In genomic region chr4:139297566-139297965, GRCm38 (mm10) we compare ENCODE assay signal across 9 mouse cellular contexts. TPM values are rescaled to one million over a fixed set of nuclear protein-coding genes. Genes with fewer than 3 reads are reported as not detected.
DNase-seq lines count a peak whose midpoint lies in the region; ATAC-seq and TF ChIP-seq lines count a peak whose summit lies in the region.
"Had no signal": no experiment of that assay in that cellular context is flagged by ENCODE, and none has a peak within 500 bp of the region (broad histone marks: within the 10 kb centered on the region; RNA-seq: fewer than 3 reads in every experiment).

No protein-coding gene starts in this region.

- peak; percentile 54 for TF ChIP-seq CTCF in heart, adult 2 months (IDR thresholded peaks at IDR 0.05)

- peaks cover 1% of the 10 kb centered on the region; the same call in 1 of the 2 replicates for H3K4me1 ChIP-seq in heart, adult 2 months (ENCODE audit: control insufficient read depth, insufficient read depth, low read length)

- intact Hi-C loops in heart, adult 2 months (cut with DNase I), result no loop called here
- intact Hi-C loops in heart, postnatal 25 days (cut with DNase I), result no loop called here

- TF ChIP-seq EP300 in heart, adult 2 months (IDR thresholded peaks at IDR 0.05; ENCODE audit: insufficient read depth, low read depth, low read length), result peak; percentile 87

- WGBS in heart, adult 2 months, result 68% methylated on average over 4 of the region's 4 CpGs

- H3K9ac ChIP-seq in heart, adult 2 months (ENCODE audit: low read depth, low read length), result no peak overlapping the region
- H3K9ac ChIP-seq: limb, embryonic 12.5 days had no signal

- no peak overlapping the region for H3K27ac ChIP-seq in heart, adult 2 months
- H3K27ac ChIP-seq: limb, embryonic 12.5 days had no signal

- ATAC-seq in CD4-positive, CD25-positive, alpha-beta regulatory T cell, adult 4 months, result no peak

- no peak for TF ChIP-seq POLR2A in heart, adult 2 months (IDR thresholded peaks at IDR 0.05; ENCODE audit: insufficient read depth, low read depth, low read length)

- peak; percentile 62 to 76 for DNase-seq in heart, adult 2 months
- DNase-seq in heart, postnatal 25 days (ENCODE audit: low spot score), result no peak
- DNase-seq in right cerebral cortex, postnatal 14 days, result peak; percentile 67
- no peak for DNase-seq in right cerebral cortex, adult 18-20 months
- peak; percentile 51 for DNase-seq in gastrocnemius, postnatal 25 days
- peak; percentile 50 for DNase-seq in lung, postnatal 25 days (ENCODE audit: low spot score)
- no peak for DNase-seq in spleen, postnatal 36 days (ENCODE audit: low spot score in 2 of 2)

- no peak overlapping the region for H3K4me3 ChIP-seq in heart, adult 2 months
- H3K4me3 ChIP-seq: limb, embryonic 12.5 days had no signal

- no peaks in the 10 kb centered on the region for H3K79me2 ChIP-seq in heart, adult 2 months (replicated peaks; ENCODE audit: control insufficient read depth, insufficient read depth, low read length)

- H3K36me3 ChIP-seq in heart, adult 2 months (ENCODE audit: control insufficient read depth, insufficient read depth, low read length), result no peaks in the 10 kb centered on the region

- H3K27me3 ChIP-seq in heart, adult 2 months (ENCODE audit: control insufficient read depth, insufficient read depth, low read length), result no peaks in the 10 kb centered on the region
- H3K27me3 ChIP-seq: limb, embryonic 12.5 days had no signal

RNA-seq across cellular contexts. Expression of gene Pqlc2, which starts 12.9 kb away (rescaled TPM):
- 1 to 10 TPM; 5.1 to 5.9 TPM for total RNA-seq in heart, adult 2 months (2021)
- polyA plus RNA-seq in heart, adult 2 months (2012; rRNA removed), result 22.7 and 22.8 TPM in 2 replicates
- 1 to 10 TPM; 6.4 to 6.6 TPM for total RNA-seq in heart, postnatal 25 days (2021)
- 1 to 10 TPM; 4.9 to 6.9 TPM for total RNA-seq in gastrocnemius, postnatal 25 days (2021)
- polyA plus RNA-seq in CD4-positive, CD25-positive, alpha-beta regulatory T cell, adult 4 months (2017; shearing (Covaris generic)), result 10 to 100 TPM; 10.4 to 10.8 TPM

RNA-seq across cellular contexts. Expression of gene Akr7a5, which starts 13.0 kb away (rescaled TPM):
- total RNA-seq in heart, adult 2 months (2021), result 10 to 100 TPM; 48.4 to 51.3 TPM
- polyA plus RNA-seq in heart, adult 2 months (2012; rRNA removed), result 30.9 and 40.2 TPM in 2 replicates
- total RNA-seq in heart, postnatal 25 days (2021), result 10 to 100 TPM; 42.6 to 46.8 TPM
- 10 to 100 TPM; 30.5 to 35.9 TPM for total RNA-seq in gastrocnemius, postnatal 25 days (2021)
- polyA plus RNA-seq in CD4-positive, CD25-positive, alpha-beta regulatory T cell, adult 4 months (2017; shearing (Covaris generic)), result 1 to 10 TPM; 9.1 TPM

RNA-seq across cellular contexts. Expression of gene Mrto4, which starts 54.8 kb away (rescaled TPM):
- 10 to 100 TPM; 27.1 to 31.3 TPM for total RNA-seq in heart, adult 2 months (2021)
- polyA plus RNA-seq in heart, adult 2 months (2012; rRNA removed), result 16.5 TPM in 2 replicates
- total RNA-seq in heart, postnatal 25 days (2021), result 10 to 100 TPM; 30.1 to 30.5 TPM
- total RNA-seq in gastrocnemius, postnatal 25 days (2021), result 10 to 100 TPM; 32.7 to 33.3 TPM
- 10 to 100 TPM; 49.4 to 61.5 TPM for polyA plus RNA-seq in CD4-positive, CD25-positive, alpha-beta regulatory T cell, adult 4 months (2017; shearing (Covaris generic))

RNA-seq across cellular contexts. Expression of gene Emc1, which starts 54.8 kb away (rescaled TPM):
- 10 to 100 TPM; 45.5 to 47.4 TPM for total RNA-seq in heart, adult 2 months (2021)
- polyA plus RNA-seq in heart, adult 2 months (2012; rRNA removed), result 47.5 and 57.6 TPM in 2 replicates
- 10 to 100 TPM; 42.0 to 45.1 TPM for total RNA-seq in heart, postnatal 25 days (2021)
- total RNA-seq in gastrocnemius, postnatal 25 days (2021), result 10 to 100 TPM; 26.3 to 28.4 TPM
- 10 to 100 TPM; 25.0 to 39.0 TPM for polyA plus RNA-seq in CD4-positive, CD25-positive, alpha-beta regulatory T cell, adult 4 months (2017; shearing (Covaris generic))

RNA-seq across cellular contexts. Expression of gene Ubr4, which starts 54.8 kb away (rescaled TPM):
- total RNA-seq in heart, adult 2 months (2021), result 100 to 1,000 TPM in 1 of 2 experiments, 10 to 100 TPM in 1; 90.0 to 109 TPM
- 107 and 123 TPM in 2 replicates for polyA plus RNA-seq in heart, adult 2 months (2012; rRNA removed)
- total RNA-seq in heart, postnatal 25 days (2021), result 10 to 100 TPM; 87.4 to 98.3 TPM
- 10 to 100 TPM; 79.0 to 90.6 TPM for total RNA-seq in gastrocnemius, postnatal 25 days (2021)
- 10 to 100 TPM; 53.5 to 64.8 TPM for polyA plus RNA-seq in CD4-positive, CD25-positive, alpha-beta regulatory T cell, adult 4 months (2017; shearing (Covaris generic))

Comparison
In these comparisons a context has a peak if more than half of its experiments do, and no peak if none do; other contexts are left out.
1. DNase-seq: peak in heart, adult 2 months (2 of 2), right cerebral cortex, postnatal 14 days (single experiment), gastrocnemius, postnatal 25 days (single experiment) and lung, postnatal 25 days (single experiment); none in heart, postnatal 25 days (single experiment), right cerebral cortex, adult 18-20 months (single experiment) and spleen, postnatal 36 days (0 of 2).